Mouse (Mus musculus): Measurements from ENCODE around the gene Il17d.

Il17d gene

DNA sequence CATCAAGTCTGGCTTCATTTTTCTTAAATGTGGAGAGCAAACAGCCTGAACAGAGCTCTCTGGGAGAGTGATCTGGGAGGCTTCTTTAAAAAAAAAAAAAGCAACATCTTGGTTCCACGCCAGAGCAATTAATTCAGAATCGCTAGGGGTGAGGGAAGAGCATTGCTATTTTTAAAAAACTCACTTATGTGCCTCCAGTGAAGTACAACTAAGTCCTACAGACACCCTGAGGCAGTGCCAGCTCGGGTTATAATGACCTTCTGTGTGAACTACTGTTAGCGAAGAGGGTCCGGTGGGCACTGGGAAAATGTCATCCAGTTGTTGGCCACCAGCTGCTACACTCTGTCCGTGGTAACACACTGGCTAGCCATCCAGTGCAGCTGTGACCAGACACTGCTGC lies 11.1 kb downstream of the Il17d start:
- DNase-seq (ENCODE audit: low spot score): peak; percentile 17

DNA sequence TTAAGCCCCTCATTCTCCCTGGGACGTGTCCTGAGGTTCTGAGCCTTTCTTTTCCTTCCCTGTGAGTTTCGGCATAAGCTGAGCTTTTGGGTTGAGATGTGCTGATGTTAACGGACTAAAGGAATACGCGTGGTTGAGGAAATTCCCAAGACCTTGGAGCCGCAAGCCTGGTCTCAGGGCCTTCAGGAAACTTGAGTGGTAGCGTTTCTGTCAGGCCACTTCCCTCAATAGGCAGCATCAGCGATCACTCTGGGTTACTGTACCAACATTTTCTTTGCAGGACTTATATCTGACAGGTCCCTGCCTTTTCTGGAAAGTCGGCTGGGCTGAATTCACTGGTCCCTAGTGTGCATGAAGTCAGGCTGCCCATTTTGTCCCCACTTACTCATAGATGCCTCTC lies 12.2 kb downstream of the Il17d start:
- no peak for DNase-seq (ENCODE audit: low spot score)

DNA sequence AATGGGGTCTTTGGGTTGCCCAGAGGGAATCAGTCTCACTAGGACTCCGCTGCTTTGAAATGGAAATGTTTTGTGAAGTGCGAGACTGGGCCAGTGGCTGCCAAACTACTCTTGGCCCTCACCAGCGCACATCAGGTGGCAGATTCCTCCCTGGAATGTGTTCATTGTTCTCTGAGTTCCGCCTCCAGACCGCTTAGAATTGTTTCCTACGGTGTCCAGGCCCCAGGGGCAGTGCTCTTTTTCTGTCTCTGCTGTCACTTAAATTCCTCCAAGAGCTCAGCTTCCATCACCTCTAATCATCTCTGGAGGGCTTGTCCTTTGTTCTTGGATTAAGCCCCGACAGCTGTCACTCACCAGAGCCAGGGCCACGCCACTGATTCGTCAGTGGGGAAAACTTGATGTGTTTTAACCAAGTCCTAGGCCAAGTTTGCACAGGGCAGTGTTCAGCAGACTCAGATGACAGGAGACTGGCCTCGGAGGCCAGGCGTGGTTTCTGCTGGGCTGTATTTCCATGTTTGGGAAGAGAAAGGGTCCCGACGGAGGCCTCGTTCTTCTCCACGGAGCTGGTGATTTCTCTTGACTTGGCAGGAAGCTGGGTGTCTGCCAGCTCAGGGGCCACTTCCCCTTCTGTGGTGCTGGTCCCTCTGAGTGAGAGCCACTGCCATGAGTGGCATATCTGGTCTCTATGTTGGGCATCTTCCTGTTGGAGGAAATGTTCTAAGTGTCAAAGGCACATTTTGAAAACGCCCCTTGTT lies 12.9 kb downstream of the Il17d start:
- no peak for DNase-seq (ENCODE audit: low spot score)

DNA sequence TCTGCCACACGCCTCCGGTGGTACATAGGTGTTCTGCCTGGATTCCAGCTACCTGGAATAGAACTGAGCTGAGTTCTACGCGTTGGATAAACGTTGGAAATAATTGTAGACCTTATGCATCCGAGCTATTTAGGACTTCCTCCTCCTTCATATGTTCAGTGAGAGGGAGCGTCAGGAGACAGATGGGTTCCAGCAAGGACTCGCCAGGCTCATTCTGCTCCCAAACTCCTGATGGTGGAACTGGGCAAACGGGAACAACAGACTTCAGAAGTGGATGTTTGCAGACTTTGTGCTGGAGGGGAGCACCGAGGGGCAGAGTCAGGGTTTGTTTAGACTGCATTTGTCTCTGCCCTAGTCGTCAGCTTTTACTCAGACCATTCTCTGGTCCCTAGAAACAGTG lies 16.1 kb downstream of the Il17d start:
- DNase-seq (ENCODE audit: low spot score): no peak

DNA sequence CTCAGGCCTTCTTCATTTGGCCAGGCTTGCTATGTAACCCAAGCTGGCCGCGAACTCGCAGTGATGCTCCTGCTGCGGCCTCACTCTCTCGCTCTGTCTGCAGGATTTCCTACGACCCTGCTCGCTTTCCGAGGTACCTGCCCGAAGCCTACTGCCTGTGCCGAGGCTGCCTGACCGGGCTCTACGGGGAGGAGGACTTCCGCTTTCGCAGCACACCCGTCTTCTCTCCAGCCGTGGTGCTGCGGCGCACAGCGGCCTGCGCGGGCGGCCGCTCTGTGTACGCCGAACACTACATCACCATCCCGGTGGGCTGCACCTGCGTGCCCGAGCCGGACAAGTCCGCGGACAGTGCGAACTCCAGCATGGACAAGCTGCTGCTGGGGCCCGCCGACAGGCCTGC lies 17.7 kb downstream of the Il17d start:
- no peak for DNase-seq (ENCODE audit: low spot score)

DNA sequence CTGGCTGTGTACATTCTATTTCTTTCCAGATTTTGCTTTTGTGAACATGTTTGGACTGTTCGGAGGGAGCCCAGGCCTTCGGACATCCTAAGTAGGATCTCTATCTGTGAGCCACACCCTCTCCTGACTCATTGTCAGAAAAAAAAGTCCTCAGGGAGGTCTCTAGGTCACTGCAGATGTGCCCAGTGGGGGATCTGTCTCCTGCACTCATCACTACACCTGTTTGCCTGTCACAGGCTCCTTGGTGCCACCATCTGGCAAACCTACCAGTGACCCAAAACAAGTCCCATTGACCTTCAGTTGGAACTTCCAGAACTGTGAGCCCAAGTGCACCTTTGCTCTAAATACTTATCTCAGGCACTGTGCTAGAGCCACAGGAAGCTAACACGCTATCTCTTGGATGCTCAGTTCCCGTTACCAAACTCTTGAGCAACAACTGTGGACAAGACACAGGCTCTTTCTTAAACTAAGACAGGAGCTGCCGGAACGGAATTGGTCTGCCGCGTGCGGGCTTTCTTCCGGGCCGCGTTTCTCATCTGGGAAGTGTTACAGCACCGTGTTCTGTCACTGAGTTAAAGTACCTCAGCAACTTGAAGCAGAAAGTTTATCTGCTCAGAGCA lies 19.0 kb downstream of the Il17d start:
- DNase-seq (ENCODE audit: low spot score): no peak

DNA sequence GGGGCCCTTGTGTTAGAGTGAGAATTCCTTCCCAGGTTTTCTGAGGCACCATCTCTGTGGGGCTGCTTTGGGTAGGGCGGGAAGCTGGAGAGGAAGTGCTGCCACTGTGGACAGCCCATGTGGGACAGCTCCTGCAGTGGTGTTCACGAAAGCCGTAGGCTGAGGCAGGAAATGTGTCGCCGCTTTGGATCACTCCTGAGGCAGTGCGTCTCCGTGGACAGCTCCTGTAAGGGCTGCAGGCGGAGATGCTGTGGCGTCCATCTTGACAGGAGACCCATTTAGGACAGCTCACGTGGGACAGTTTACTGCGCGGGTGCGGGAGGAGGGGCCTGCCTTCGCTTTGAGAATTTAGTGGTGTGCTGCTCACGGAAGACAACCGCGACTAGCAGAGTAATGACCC lies 20.9 kb downstream of the Il17d start:
- DNase-seq (ENCODE audit: low spot score): no peak

DNA sequence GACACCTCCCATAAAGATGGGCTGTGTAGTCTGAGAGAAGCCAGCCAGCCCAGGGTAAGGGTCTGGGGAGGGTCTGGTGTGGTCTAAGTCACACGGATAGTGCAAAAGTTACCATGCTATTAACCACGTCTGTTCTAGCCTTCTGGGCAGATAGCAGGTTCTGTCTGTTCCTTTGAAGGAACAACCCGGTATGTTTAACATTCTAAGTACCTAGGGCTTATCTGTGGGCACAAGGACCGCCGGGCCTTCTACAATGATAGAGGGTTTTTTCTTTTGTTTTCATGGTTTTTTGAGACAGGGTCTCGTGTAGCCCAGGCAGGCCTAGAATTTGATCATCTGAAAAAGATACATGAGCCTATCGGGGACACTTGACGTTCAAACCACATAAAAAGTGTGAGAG lies 21.6 kb downstream of the Il17d start:
- DNase-seq (ENCODE audit: low spot score): no peak

DNA sequence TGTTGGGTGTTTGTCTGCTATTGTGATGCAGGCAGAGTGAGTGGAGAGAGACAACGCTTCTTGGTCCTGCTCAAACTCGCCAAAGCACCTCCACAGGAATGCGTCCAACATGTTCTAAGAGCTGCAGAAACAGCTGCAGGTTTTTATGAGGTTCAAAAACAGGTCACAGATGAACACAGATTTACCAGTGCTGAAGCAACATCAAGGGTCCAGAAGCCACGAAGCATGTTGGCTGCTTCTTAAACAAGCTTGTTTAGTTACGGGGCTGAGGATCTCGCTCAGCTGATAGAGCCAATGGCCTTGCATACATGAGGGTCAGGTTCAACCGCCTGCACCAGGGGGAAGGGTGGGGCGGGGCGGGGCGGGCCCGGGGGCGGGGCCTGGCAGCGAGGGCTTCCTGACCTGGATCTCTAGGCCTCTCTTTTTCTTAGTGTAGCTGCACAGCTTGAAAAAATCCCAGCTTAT lies 22.0 kb downstream of the Il17d start:
- no peak for DNase-seq (ENCODE audit: low spot score)

DNA sequence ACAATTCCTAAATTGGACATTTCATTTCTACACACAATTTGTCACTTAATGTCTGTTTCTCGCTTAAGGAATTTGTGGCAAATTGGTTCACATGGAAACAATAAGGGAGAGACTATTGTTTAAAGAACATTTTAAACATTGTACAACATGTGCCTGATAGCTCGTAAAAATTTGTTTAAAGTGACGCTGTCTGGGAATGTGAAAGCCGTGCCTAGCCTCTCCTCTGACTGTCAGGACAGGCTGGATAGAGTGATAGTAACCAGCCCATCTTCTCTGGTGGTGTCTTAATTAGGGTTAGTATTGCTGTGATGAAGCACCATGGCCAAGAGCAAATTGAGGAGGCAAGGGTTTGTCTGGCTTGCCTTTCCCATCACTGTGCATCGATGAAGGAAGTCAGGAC lies 22.5 kb downstream of the Il17d start:
- no peak for DNase-seq (ENCODE audit: low spot score)

DNA sequence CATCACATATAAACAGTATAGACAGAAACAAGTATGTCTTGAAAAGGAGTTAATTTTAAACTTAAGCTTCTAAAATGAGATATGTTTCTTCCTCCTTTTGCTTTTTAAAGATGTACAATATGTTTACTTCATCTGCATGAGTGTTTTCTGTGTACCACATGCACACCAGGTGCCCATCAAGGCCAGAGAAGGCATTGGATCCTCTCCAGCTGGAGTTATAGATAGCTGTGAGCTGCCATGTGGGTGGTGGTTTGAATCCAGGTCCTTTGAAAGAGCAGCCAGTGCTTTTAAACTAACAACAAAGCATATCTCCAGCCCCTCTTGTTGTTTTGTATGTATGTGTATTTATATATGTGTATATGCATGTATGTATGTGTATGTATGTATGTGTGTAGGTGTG lies 28.4 kb downstream of the Il17d start:
- DNase-seq (ENCODE audit: low spot score): no peak

DNA sequence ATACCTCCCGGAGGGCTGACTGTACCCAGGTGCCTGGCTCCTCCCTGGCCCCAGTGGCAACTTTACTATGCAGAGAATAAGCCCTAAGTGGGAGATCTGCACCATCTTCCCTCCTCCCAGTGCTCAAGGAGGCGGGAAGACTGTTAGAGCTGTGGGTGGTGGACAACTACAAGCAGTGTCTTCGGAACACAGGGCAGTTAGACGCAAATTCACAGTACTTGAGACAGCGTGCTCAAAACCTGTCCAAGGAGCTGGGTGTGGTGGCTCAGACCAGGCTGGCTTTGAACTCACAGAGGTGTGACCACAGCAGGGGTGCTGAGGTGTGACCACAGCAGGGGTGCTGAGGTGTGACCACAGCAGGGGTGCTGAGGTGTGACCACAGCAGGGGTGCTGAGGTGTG lies 29.9 kb downstream of the Il17d start:
- DNase-seq (ENCODE audit: low spot score): no peak

DNA sequence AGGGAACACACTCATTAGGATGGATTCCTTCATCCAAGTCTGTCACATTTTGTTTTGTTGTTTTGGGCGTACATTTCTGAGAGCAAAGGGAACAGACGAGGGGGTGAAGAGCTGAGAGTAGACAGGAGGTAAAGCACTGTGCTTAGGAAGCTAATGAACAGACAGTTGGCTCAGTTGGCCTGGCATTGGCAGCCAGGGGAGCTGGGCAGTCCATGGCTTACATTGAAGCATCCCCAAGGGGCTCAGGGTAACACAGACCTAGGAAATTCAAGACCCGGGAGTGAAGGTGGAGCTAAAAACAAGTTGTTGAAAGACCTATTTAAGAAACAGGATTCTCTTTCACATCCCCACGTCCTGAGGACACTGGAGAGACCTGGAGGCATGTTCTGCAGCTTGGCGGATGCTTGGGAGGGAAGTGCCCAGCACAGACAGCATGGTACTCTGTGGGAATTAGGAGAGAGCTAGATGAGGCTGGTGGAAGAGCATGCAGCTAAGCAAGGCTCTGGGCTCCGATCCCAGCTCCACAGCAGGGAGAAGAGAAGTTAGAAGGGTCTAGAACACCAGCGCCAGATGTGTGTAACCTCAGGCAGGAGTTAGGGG lies 31.0 kb downstream of the Il17d start:
- no peak for DNase-seq (ENCODE audit: low spot score)

DNA sequence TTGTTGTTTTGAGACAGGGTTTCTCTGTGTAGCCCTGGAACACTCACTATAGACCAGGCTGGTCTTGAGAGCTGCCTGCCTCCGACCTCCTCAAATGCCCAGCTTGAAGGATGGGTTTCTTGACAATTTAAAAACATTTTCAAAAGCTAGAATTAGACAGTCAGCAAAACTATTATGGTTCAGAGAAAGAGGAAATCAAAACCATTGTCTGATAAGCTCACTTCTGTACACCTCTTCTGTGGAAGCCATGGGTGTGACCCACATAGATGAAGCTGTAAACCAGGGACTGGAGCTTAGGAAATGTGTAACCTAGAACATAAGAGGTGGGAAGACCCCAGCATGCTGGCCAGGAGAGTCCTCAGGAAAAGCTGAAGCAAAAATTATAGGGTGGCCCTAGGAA lies 32.3 kb downstream of the Il17d start:
- no peak for DNase-seq (ENCODE audit: low spot score)

DNA sequence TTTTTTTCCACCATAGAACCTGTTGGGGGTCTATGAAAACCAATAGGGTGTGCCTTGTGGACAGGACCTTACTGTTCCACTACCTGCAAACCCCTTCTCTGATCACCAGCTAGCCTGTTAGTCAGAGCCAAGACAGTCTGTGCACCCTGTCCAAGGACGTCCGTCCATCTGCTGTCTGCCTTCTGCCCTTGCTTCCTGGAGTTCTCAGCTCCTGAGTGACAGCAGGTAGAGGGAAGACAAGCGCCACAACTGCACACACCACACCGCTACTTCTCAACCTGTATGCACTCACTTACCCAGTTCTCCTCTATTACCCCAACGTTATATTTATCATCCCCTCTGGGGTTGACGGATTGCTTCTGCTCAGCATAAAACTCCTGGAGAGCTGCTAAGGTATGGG lies 41.0 kb downstream of the Il17d start:
- DNase-seq (ENCODE audit: low spot score): no peak

DNA sequence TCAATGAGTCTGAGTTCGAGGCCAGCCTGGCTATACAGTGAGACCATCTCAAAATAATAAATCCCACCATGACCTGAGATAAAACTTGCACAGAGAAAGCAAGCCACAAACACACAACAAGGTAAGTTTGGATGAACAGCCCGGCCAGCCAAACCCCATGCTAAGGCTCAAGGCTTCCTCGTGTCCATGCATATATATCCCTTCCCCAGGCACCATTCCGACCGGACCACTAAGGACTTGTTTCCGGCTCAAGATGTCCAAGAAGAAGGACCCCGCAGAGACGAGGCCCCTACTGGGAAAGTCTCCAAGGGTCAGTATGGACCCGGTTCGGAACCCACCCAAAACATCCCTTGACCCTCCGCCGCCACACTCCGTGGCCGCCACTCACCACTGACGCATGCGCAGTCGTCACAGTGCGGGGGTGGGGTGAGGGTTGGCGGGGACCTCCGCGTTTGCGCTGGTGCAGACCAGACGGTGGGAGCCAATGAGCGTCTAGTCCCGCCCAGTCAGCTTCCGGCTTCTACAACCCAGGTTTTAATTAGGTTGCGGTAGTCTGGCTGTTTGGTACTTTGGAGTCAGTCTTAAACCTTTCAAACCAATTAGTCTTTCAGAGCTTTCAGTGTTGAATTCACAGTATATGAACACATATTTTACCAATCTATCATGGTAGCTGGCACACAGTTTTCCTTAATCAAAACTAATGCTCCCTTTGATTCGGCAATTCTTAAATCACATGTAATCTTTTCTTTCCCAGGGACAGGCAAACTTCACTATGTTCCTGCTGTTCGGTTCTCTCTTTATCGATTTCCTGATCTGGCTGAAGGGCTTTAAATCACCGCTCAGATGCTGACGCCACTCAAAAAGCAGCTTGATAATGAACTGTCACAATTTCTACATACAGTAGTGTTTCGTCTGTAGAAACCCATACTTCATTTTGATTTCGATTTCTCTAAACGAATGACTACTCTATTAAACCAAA lies 46.9 kb downstream of the Il17d start, which contains the start of gene Eef1akmt1:
Gene Eef1akmt1, minus strand, starts transcription at position 458 of the 979 bp plus-strand sequence.
- peak; percentile 94 for DNase-seq (ENCODE audit: low spot score)

DNA sequence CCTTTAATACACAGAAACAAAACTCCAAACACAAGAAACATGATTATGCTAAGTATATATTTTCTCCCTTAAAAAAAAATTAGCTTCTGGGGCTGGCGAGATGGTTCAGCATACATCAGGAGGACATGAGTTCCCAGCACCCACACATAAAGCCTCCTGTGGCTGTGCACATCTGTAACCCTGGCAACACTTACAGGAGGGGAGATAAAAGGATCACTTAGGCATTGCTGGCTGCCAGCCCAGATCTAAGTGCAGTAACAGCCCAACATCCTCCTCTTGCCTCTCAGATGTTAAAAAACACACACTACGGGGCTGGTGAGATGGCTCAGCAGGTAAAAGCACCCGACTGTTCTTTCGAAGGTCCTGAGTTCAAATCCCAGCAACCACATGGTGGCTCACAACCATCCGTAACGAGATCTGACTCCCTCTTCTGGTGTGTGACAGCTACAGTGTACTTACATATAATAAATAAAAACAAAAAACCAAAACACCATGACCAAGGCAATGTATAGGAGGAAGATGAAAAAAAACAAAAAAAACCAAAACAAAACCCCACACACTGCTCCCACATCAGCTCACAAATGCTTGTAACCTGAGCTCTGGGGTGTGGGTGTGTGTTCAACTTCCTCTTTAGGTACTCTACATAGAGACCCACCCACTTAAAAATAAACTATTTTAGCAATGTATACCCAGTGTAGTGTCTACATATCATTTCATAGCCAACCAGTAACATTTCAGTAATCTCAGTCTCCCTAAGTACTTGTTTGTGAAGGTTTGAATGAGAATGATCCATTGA lies 50.4 kb downstream of the Il17d start:
- peak; percentile 47 for DNase-seq (ENCODE audit: low spot score)

DNA sequence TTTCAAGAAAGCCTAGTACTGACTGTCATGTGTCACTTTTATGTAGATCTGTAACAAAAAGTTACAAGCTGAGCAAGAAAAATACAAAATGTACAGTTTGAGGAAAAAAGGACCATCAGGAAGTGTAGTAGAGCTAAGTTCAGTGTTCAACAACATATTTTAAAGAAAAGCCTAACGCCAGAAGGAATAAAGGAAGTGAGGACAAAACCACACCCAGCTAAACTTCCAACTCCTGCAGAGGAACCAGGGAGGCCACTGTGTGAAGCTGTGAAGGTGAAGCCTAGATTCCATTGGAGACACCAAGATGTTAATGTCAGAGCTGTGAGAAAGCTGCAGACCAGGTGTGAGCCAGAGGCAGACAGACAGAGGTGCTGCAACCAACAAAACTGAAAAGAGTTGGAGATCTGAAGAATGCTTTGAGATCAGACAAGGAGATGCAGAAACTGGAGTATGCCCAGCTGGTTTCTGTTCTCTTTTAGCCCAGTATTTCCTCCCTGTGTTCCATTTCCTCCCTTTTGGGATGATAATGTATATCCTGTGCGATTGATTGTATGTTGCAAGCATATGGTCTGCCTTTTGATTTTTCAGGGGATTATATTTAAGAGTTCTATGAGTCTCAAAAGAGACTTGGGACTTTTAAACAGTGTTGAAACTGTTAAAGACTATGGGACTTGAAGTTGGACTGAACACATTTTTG lies 51.9 kb downstream of the Il17d start:
- no peak for DNase-seq (ENCODE audit: low spot score)

DNA sequence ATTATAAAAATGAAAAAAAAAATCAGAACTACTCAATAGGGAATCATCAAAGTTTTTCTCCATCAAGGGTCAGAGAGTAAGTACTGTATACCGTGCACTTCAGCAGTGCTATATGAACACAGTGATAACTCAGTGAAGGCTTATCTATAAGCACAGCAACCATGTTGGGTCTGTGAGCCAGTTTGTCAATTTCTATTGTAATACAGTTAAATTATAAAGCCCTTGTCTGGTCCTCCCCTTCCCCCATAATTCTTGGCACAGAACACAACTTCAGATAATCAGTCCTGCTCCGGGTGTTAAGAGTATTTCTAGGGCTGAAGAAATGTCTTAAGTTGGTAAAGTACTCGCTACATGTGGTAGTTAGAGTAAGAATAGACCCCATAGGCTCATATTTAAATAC lies 67.3 kb downstream of the Il17d start:
- no peak for DNase-seq (ENCODE audit: low spot score)

Measured in MN1 (cell line).